Mouse (Mus musculus) embryonic facial prominence, embryonic 13.5 days (tissue): ENCODE measurements around the gene H2-DMb2. TPM values are rescaled to one million over a fixed set of nuclear protein-coding genes. Genes with fewer than 3 reads are reported as not detected.

ENCODE experiments used
- ATAC-seq: fragments of 200-750 bp; cut with Nextera tagmentation; 2 replicates; pipeline ENCODE4 v1.8.0; 2017; ENCODE audit warnings: low read depth; ENCODE audit not compliant: insufficient number of reproducible peaks, insufficient read depth, low FRiP score, low TSS enrichment
- H3K27ac ChIP-seq: fragments of 300-500 bp; sonication (generic); 2 replicates; pipeline ENCODE4 v1.5.1; 2015; ENCODE audit warnings: moderate library complexity, mild to moderate bottlenecking, inconsistent platforms
- H3K27me3 ChIP-seq: fragments of 300-500 bp; sonication (generic); 2 replicates; pipeline ENCODE4 v1.6.1; 2015; ENCODE audit warnings: mild to moderate bottlenecking, inconsistent platforms
- H3K36me3 ChIP-seq: fragments of 300-500 bp; sonication (generic); 2 replicates; pipeline ENCODE4 v1.6.1; 2015; ENCODE audit warnings: mild to moderate bottlenecking, inconsistent platforms
- H3K4me1 ChIP-seq: fragments of 300-500 bp; sonication (generic); 2 replicates; pipeline ENCODE4 v1.6.1; 2015; ENCODE audit warnings: inconsistent platforms
- H3K4me2 ChIP-seq: fragments of 300-500 bp; sonication (generic); 2 replicates; pipeline ENCODE4 v1.6.1; 2015; ENCODE audit warnings: moderate library complexity, mild to moderate bottlenecking, inconsistent platforms
- H3K4me3 ChIP-seq: fragments of 300-500 bp; sonication (generic); 2 replicates; pipeline ENCODE4 v1.5.1; 2015; ENCODE audit warnings: mild to moderate bottlenecking, inconsistent platforms
- H3K9ac ChIP-seq: fragments of 300-500 bp; sonication (generic); 2 replicates; pipeline ENCODE4 v1.6.1; 2015; ENCODE audit warnings: mild to moderate bottlenecking, inconsistent platforms
- H3K9me3 ChIP-seq: fragments of 300-500 bp; sonication (generic); 2 replicates; pipeline ENCODE4 v1.6.1; 2016; ENCODE audit warnings: inconsistent platforms
- WGBS: fragments of 180-500 bp; shearing (Covaris S2); methylation state at CpG from one replicate; pipeline ENCODE4 v1.1.7; 2015; ENCODE audit warnings: mixed read lengths; 5-methylcytosine and 5-hydroxymethylcytosine counted together
- polyA plus RNA-seq: library from polyadenylated mRNA; unstranded; fragments of >200 nt; fragmentation: Nextera tagmentation; extraction: Ambion mirVana; gene quantifications from 2 replicates; pipeline ENCODE4 v1.2.1, GENCODE M21; 2015

H2-DMb2 gene
- polyA plus RNA-seq, 1 experiment from 2014 or later, result 1.1 TPM

GRCm38 (mm10) chr17:34200047-34200446, 56.9 kb downstream of the H2-DMb2 start:
- Histone ChIP-seq H3K27me3 (peaks cover 88% of the 10 kb centered on the region), H3K4me1 (peaks cover 19% of the 10 kb centered on the region), H3K9ac (no peak overlapping the region), H3K9me3 (no peaks in the 10 kb centered on the region), H3K4me2 (no peak overlapping the region), H3K27ac (no peak overlapping the region), H3K4me3 (no peak overlapping the region), H3K36me3 (no peaks in the 10 kb centered on the region)
- 80% methylated on average over 10 of the region's 10 CpGs for WGBS
- ATAC-seq, result no peak

GRCm38 (mm10) chr17:34200772-34201505, 57.8 kb downstream of the H2-DMb2 start:
- Histone ChIP-seq H3K4me3 (no peak overlapping the region), H3K27me3 (peaks cover 88% of the 10 kb centered on the region), H3K9ac (no peak overlapping the region), H3K36me3 (no peaks in the 10 kb centered on the region), H3K4me1 (peaks cover 25% of the 10 kb centered on the region), H3K4me2 (no peak overlapping the region), H3K9me3 (no peaks in the 10 kb centered on the region), H3K27ac (no peak overlapping the region)
- WGBS, result 88% methylated on average over 16 of the region's 16 CpGs
- no peak for ATAC-seq

Other genes with a start within 250 kb of the H2-DMb2 start
- gene Platr17, start 238.2 kb upstream of the H2-DMb2 start, polyA plus RNA-seq, result 0.27 TPM in 1 of 2 replicates, not detected in the other
- gene Daxx, start 233.9 kb upstream of the H2-DMb2 start, polyA plus RNA-seq, result 57.7 and 58.9 TPM in 2 replicates
- 26.6 and 31.9 TPM in 2 replicates for gene Tapbp, start 227.4 kb upstream of the H2-DMb2 start, polyA plus RNA-seq
- gene Zbtb22, start 227.4 kb upstream of the H2-DMb2 start, polyA plus RNA-seq, result 15.4 and 17.6 TPM in 2 replicates
- 61.2 and 63.7 TPM in 2 replicates for gene Rgl2, start 213.8 kb upstream of the H2-DMb2 start, polyA plus RNA-seq
- 176 and 190 TPM in 2 replicates for gene Pfdn6, start 203.0 kb upstream of the H2-DMb2 start, polyA plus RNA-seq
- 36.2 and 40.7 TPM in 2 replicates for gene Wdr46, start 202.6 kb upstream of the H2-DMb2 start, polyA plus RNA-seq
- 7.0 and 7.2 TPM in 2 replicates for gene B3galt4, start 191.8 kb upstream of the H2-DMb2 start, polyA plus RNA-seq
- 45.7 and 49.6 TPM in 2 replicates for gene Vps52, start 187.5 kb upstream of the H2-DMb2 start, polyA plus RNA-seq
- gene Rps18, start 187.3 kb upstream of the H2-DMb2 start, polyA plus RNA-seq, result 1,782 and 1,797 TPM in 2 replicates
- gene H2-K1, start 143.0 kb upstream of the H2-DMb2 start, polyA plus RNA-seq, result 8.5 and 14.6 TPM in 2 replicates
- 17.1 and 22.3 TPM in 2 replicates for gene Ring1, start 118.6 kb upstream of the H2-DMb2 start, polyA plus RNA-seq
- 57.4 and 58.8 TPM in 2 replicates for gene H2-Ke6, start 115.2 kb upstream of the H2-DMb2 start, polyA plus RNA-seq
- 201 and 212 TPM in 2 replicates for gene Slc39a7, start 111.6 kb upstream of the H2-DMb2 start, polyA plus RNA-seq
- gene Rxrb, start 111.5 kb upstream of the H2-DMb2 start, polyA plus RNA-seq, result 53.4 and 56.4 TPM in 2 replicates
- 23.7 and 26.5 TPM in 2 replicates for gene Col11a2, start 103.9 kb upstream of the H2-DMb2 start, polyA plus RNA-seq
- 0.48 and 0.65 TPM in 2 replicates for gene H2-Oa, start 51.0 kb upstream of the H2-DMb2 start, polyA plus RNA-seq
- 17.2 and 17.6 TPM in 2 replicates for gene H2-DMa, start 23.8 kb upstream of the H2-DMb2 start, polyA plus RNA-seq
- 122 and 142 TPM in 2 replicates for gene Brd2, start 20.7 kb upstream of the H2-DMb2 start, polyA plus RNA-seq
- gene H2-DMb1, start 9.8 kb downstream of the H2-DMb2 start, polyA plus RNA-seq, result 2.0 and 2.6 TPM in 2 replicates
- gene Tap1, start 44.2 kb downstream of the H2-DMb2 start, polyA plus RNA-seq, result 8.4 and 9.5 TPM in 2 replicates
- gene Psmb9, start 44.5 kb downstream of the H2-DMb2 start, polyA plus RNA-seq, result 2.3 and 3.8 TPM in 2 replicates
- gene Psmb8, start 54.4 kb downstream of the H2-DMb2 start, polyA plus RNA-seq, result 4.3 and 5.7 TPM in 2 replicates
- gene Tap2, start 60.2 kb downstream of the H2-DMb2 start, polyA plus RNA-seq, result 3.5 and 3.7 TPM in 2 replicates
- gene H2-Ob, start 95.6 kb downstream of the H2-DMb2 start, polyA plus RNA-seq, result not detected in 2 replicates
- 5.3 and 5.6 TPM in 2 replicates for gene H2-Ab1, start 114.4 kb downstream of the H2-DMb2 start, polyA plus RNA-seq
- 0.73 and 0.98 TPM in 2 replicates for gene H2-Aa, start 144.5 kb downstream of the H2-DMb2 start, polyA plus RNA-seq
- gene H2-Eb1, start 162.6 kb downstream of the H2-DMb2 start, polyA plus RNA-seq, result 1.3 and 3.4 TPM in 2 replicates
- not detected in 2 replicates for gene H2-Eb2, start 182.4 kb downstream of the H2-DMb2 start, polyA plus RNA-seq
- 0.13 and 0.17 TPM in 2 replicates for gene Btnl2, start 211.5 kb downstream of the H2-DMb2 start, polyA plus RNA-seq
- gene Btnl1, start 233.8 kb downstream of the H2-DMb2 start, polyA plus RNA-seq, result 0.21 TPM in 1 of 2 replicates, not detected in the other